Mouse (Mus musculus): Measurements from ENCODE around the gene Gtf2a1l. TPM values are rescaled to one million over a fixed set of nuclear protein-coding genes. Genes with fewer than 3 reads are reported as not detected.
A peak's percentile ranks its signal among the peaks of the same experiment; 100 is the strongest.

The Gtf2a1l gene
- polyA plus RNA-seq, 1 experiment = not detected

DNA sequence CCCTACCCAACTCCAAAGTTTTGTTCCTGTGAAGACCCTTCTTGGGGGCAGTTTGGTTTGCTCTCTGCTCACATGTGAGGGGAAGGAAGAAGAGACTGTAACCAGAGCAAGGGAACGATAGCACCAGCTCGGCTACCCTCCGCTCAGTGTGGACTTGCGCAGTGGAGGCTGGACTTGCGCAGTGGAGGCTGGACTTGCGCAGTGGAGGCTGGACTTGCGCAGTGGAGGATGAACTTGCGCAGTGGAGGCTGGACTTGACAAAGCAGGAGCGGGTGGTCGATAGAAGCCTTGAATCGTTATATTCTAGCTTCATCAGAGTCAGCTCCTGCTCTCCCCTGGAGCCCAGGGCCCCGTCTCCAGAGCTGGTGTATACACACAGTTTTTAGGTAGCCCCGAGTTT lies 43.1 kb upstream of the Gtf2a1l start:
- Histone ChIP-seq H3K36me3 (ENCODE audit: control insufficient read depth, insufficient read depth) (no peaks in the 10 kb centered on the region), H3K4me3 (peak overlapping the region; percentile 16), H3K27me3 (ENCODE audit: control insufficient read depth, insufficient read depth, insufficient read length) (no peaks in the 10 kb centered on the region), H3K4me2 (ENCODE audit: low read depth) (peak overlapping the region; percentile 81), H3K79me2 (ENCODE audit: control insufficient read depth, insufficient read depth) (peaks cover 46% of the 10 kb centered on the region), H3ac (ENCODE audit: control insufficient read depth, insufficient read length) (no peak overlapping the region)
- TF ChIP-seq POLR2AphosphoS2 (IDR thresholded peaks at IDR 0.05; ENCODE audit: insufficient read length, low read depth) (no peak), USF1 (IDR thresholded peaks at IDR 0.05; ENCODE audit: low read depth) (no peak), MAX (IDR thresholded peaks at IDR 0.05; ENCODE audit: low read depth) (no peak), SRF (IDR thresholded peaks at IDR 0.05; ENCODE audit: control insufficient read depth, insufficient read length, low read depth) (no peak), E2F4 (IDR thresholded peaks at IDR 0.05; ENCODE audit: insufficient read depth) (no peak), CEBPB (IDR thresholded peaks at IDR 0.05; ENCODE audit: insufficient read depth, poor library complexity, severe bottlenecking) (no peak), TCF3 (IDR thresholded peaks at IDR 0.05; ENCODE audit: insufficient read length, low read depth) (no peak), MYOG (IDR thresholded peaks at IDR 0.05; ENCODE audit: control insufficient read depth in 1 of 3, insufficient read depth in 1 of 3, insufficient read length in 2 of 3, low read depth in 2 of 3) (no peak)

DNA sequence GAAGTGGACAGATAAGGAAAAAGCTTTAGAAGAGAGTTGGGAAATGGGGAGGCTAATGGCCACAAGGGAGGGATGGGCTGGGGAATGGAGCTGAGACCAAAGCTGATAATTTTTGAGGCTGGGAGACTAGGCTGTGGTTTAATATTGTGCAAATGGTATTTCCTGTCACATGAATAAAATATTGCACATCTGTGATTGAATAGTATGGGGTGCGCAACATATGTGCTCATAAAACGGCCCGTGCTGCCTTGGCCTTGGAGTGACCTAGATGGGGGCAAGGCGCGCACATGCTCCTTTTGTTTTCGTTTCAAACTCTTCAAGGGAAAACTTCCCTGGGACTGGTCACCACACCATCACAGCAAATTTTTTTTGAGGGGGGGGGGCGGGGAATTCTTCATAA lies 42.5 kb upstream of the Gtf2a1l start:
- H3K4me2 ChIP-seq (ENCODE audit: low read depth) = peak overlapping the region; percentile 81
- no peaks in the 10 kb centered on the region for H3K27me3 ChIP-seq (ENCODE audit: control insufficient read depth, insufficient read depth, insufficient read length)
- no peaks in the 10 kb centered on the region for H3K36me3 ChIP-seq (ENCODE audit: control insufficient read depth, insufficient read depth)
- TF ChIP-seq MYOD1 (IDR thresholded peaks at IDR 0.05; ENCODE audit: control insufficient read depth in 1 of 3, insufficient read length in 2 of 3, low read depth in 2 of 3) (peak in 2 of 3 experiments; percentile 39 to 46), POLR2AphosphoS2 (IDR thresholded peaks at IDR 0.05; ENCODE audit: insufficient read length, low read depth) (no peak), USF1 (IDR thresholded peaks at IDR 0.05; ENCODE audit: low read depth) (no peak), MAX (IDR thresholded peaks at IDR 0.05; ENCODE audit: low read depth) (no peak), CEBPB (IDR thresholded peaks at IDR 0.05; ENCODE audit: insufficient read depth, poor library complexity, severe bottlenecking) (peak; percentile 85), REST (IDR thresholded peaks at IDR 0.05; ENCODE audit: insufficient read depth, insufficient read length) (no peak), MYOG (IDR thresholded peaks at IDR 0.05; ENCODE audit: control insufficient read depth in 1 of 3, insufficient read depth in 1 of 3, insufficient read length in 2 of 3, low read depth in 2 of 3) (no peak)
- H3ac ChIP-seq (ENCODE audit: control insufficient read depth, insufficient read length) = no peak overlapping the region
- H3K79me2 ChIP-seq (ENCODE audit: control insufficient read depth, insufficient read depth) = peaks cover 51% of the 10 kb centered on the region
- peak overlapping the region; percentile 16 for H3K4me3 ChIP-seq

DNA sequence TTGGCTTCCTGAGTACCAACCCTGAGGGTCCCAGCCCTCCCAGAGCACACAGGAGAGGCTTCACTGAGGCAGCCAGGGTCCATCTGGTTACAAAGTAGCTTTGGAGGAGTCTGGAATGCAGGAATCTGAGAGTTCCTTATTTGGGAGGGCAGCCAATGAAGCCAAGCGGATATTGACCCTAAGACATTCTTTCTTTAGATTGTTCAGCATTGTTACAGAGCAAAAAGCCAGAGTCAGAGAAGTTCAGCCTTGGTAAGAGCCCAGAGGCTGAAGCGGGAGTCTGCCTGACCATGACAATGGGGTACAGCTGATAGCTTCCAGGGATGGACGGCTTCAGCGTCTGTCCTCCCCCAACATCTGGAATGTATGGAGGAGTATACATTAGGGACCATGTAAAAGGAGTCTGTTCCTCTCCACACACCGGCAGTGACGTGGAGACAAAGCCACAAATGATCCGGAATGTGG lies 42.1 kb upstream of the Gtf2a1l start:
- no peak overlapping the region for H3ac ChIP-seq (ENCODE audit: control insufficient read depth, insufficient read length)
- H3K79me2 ChIP-seq (ENCODE audit: control insufficient read depth, insufficient read depth) = peaks cover 55% of the 10 kb centered on the region
- H3K36me3 ChIP-seq (ENCODE audit: control insufficient read depth, insufficient read depth) = no peaks in the 10 kb centered on the region
- H3K4me2 ChIP-seq (ENCODE audit: low read depth) = peak overlapping the region; percentile 81
- H3K27me3 ChIP-seq (ENCODE audit: control insufficient read depth, insufficient read depth, insufficient read length) = no peaks in the 10 kb centered on the region
- peak overlapping the region; percentile 16 for H3K4me3 ChIP-seq
- TF ChIP-seq CEBPB (IDR thresholded peaks at IDR 0.05; ENCODE audit: insufficient read depth, poor library complexity, severe bottlenecking) (no peak), TCF3 (IDR thresholded peaks at IDR 0.05; ENCODE audit: insufficient read length, low read depth) (no peak), TCF12 (IDR thresholded peaks at IDR 0.05; ENCODE audit: insufficient read depth, poor library complexity, severe bottlenecking) (no peak), MYOD1 (IDR thresholded peaks at IDR 0.05; ENCODE audit: control insufficient read depth in 1 of 3, insufficient read length in 2 of 3, low read depth in 2 of 3) (no peak), USF1 (IDR thresholded peaks at IDR 0.05; ENCODE audit: low read depth) (no peak), SRF (IDR thresholded peaks at IDR 0.05; ENCODE audit: control insufficient read depth, insufficient read length, low read depth) (no peak), POLR2AphosphoS2 (IDR thresholded peaks at IDR 0.05; ENCODE audit: insufficient read length, low read depth) (no peak)

DNA sequence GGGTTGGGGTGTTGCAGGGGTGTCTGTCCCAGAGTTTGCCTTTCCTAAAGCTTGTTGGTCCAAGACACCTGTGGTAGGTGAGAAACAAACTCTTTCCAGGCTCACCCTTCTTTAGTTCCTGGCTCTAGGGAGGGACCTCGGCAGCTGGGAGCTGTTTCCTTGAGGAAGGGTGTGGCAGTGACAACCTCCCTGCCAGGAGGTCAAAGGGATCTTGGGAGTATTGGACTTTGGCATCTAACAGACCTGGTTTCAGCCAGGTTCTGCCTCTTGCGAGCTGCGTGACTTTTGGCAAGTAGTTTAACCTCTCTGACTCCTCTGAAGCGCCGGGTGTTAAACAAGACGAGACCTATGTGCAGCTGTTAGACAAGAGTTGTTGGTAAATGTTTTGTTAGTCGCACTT lies 41.3 kb upstream of the Gtf2a1l start:
- Histone ChIP-seq H3K36me3 (ENCODE audit: control insufficient read depth, insufficient read depth) (no peaks in the 10 kb centered on the region), H3K27me3 (ENCODE audit: control insufficient read depth, insufficient read depth, insufficient read length) (no peaks in the 10 kb centered on the region), H3ac (ENCODE audit: control insufficient read depth, insufficient read length) (peak overlapping the region; percentile 15), H3K4me2 (ENCODE audit: low read depth) (peak overlapping the region; percentile 81), H3K4me3 (peak overlapping the region; percentile 16), H3K79me2 (ENCODE audit: control insufficient read depth, insufficient read depth) (peaks cover 63% of the 10 kb centered on the region)
- TF ChIP-seq TCF12 (IDR thresholded peaks at IDR 0.05; ENCODE audit: insufficient read depth, poor library complexity, severe bottlenecking) = no peak
- no peak for TF ChIP-seq REST (IDR thresholded peaks at IDR 0.05; ENCODE audit: insufficient read depth, insufficient read length)
- TF ChIP-seq MYOG (IDR thresholded peaks at IDR 0.05; ENCODE audit: control insufficient read depth in 1 of 3, insufficient read depth in 1 of 3, insufficient read length in 2 of 3, low read depth in 2 of 3) = peak in 1 of 3 experiments; percentile 17
- TF ChIP-seq POLR2AphosphoS2 (IDR thresholded peaks at IDR 0.05; ENCODE audit: insufficient read length, low read depth) = no peak
- TF ChIP-seq MYOD1 (IDR thresholded peaks at IDR 0.05; ENCODE audit: control insufficient read depth in 1 of 3, insufficient read length in 2 of 3, low read depth in 2 of 3) = peak in 1 of 3 experiments; percentile 15

DNA sequence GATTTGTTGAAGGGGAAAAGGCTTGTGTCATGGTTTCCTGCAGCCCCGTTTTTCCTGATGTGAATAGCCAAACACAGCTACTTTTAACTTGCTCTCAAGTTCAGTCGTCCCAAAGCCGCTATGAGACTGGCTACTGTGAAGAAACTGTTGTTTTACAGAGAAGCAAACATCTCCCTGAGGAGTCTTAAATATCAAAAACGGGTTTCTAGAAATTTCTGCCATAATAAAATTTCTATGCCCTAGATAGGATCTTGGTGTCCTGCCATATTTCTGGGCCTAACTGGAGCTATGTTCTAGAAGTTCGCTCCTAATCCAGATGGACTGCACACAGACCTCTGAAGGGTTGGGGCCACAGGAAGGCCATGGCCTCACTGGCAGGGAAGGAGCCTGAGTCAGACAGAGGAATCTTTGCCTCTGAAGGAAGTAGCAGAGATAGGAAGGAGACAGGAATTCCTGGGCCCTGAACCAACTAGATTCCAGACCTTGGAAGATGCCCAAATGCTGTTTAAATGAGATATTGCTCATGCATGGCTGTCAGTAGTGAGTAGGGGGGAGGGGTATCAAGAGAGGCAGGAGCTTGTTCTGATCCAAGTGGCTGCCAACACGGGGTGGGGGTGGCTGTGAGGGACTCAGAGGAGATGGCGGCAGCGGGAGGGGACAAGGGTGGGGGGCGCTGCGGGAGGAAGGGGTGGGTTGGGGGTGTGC lies 39.6 kb upstream of the Gtf2a1l start:
- Histone ChIP-seq H3ac (ENCODE audit: control insufficient read depth, insufficient read length) (no peak overlapping the region), H3K79me2 (ENCODE audit: control insufficient read depth, insufficient read depth) (peaks cover 79% of the 10 kb centered on the region), H3K4me2 (ENCODE audit: low read depth) (peak overlapping the region; percentile 87), H3K27me3 (ENCODE audit: control insufficient read depth, insufficient read depth, insufficient read length) (no peaks in the 10 kb centered on the region), H3K36me3 (ENCODE audit: control insufficient read depth, insufficient read depth) (no peaks in the 10 kb centered on the region), H3K4me3 (peak overlapping the region; percentile 16)
- TF ChIP-seq MYOG (IDR thresholded peaks at IDR 0.05; ENCODE audit: control insufficient read depth in 1 of 3, insufficient read depth in 1 of 3, insufficient read length in 2 of 3, low read depth in 2 of 3) = no peak
- TF ChIP-seq POLR2A (IDR thresholded peaks at IDR 0.05; ENCODE audit: insufficient read length, low read depth) = no peak
- no peak for TF ChIP-seq TCF3 (IDR thresholded peaks at IDR 0.05; ENCODE audit: insufficient read length, low read depth)
- no peak for TF ChIP-seq MYOD1 (IDR thresholded peaks at IDR 0.05; ENCODE audit: control insufficient read depth in 1 of 3, insufficient read length in 2 of 3, low read depth in 2 of 3)
- no peak for TF ChIP-seq SRF (IDR thresholded peaks at IDR 0.05; ENCODE audit: control insufficient read depth, insufficient read length, low read depth)
- no peak for TF ChIP-seq E2F4 (IDR thresholded peaks at IDR 0.05; ENCODE audit: insufficient read depth)
- no peak for TF ChIP-seq CEBPB (IDR thresholded peaks at IDR 0.05; ENCODE audit: insufficient read depth, poor library complexity, severe bottlenecking)
- no peak for TF ChIP-seq REST (IDR thresholded peaks at IDR 0.05; ENCODE audit: insufficient read depth, insufficient read length)
- TF ChIP-seq TCF12 (IDR thresholded peaks at IDR 0.05; ENCODE audit: insufficient read depth, poor library complexity, severe bottlenecking) = no peak
- TF ChIP-seq MAX (IDR thresholded peaks at IDR 0.05; ENCODE audit: low read depth) = no peak
- TF ChIP-seq USF1 (IDR thresholded peaks at IDR 0.05; ENCODE audit: low read depth) = no peak
- TF ChIP-seq POLR2AphosphoS2 (IDR thresholded peaks at IDR 0.05; ENCODE audit: insufficient read length, low read depth) = no peak
